Mouse (Mus musculus) liver, embryonic 14.5 days (tissue): ENCODE results near the gene Eps8.

Experiments
- CTCF ChIP-seq: IDR thresholded peaks from 2 replicates; pipeline ENCODE4 v1.5.1; 2016; ENCODE audit warnings: antibody characterized with exemption, low read depth, control low read depth
- EP300 ChIP-seq: IDR thresholded peaks from 2 replicates; pipeline ENCODE4 v1.6.1; 2016; ENCODE audit warnings: antibody characterized with exemption, low read depth

- TF ChIP-seq EP300 = no peak
- no peak for TF ChIP-seq CTCF
Observed at GRCm38 (mm10) chr6:137440559-137441486, 213.9 kb downstream of the Eps8 start.
